Mouse (Mus musculus): Measurements from ENCODE around the gene Slc47a1. TPM values are rescaled to one million over a fixed set of nuclear protein-coding genes. Genes with fewer than 3 reads are reported as not detected.

Gene Slc47a1
- polyA plus RNA-seq, 1 experiment from 2014 or later: 1.3 TPM

- H3K4me3 ChIP-seq (ENCODE audit: low read depth, low read length): no peak overlapping the region
- H3K4me1 ChIP-seq (replicated peaks; ENCODE audit: control insufficient read depth, insufficient read depth): no peaks in the 10 kb centered on the region
- no peak overlapping the region for H3K27ac ChIP-seq (replicated peaks)
- H3K9ac ChIP-seq (ENCODE audit: low read length): no peak overlapping the region
- TF ChIP-seq CTCF (IDR thresholded peaks at IDR 0.05; ENCODE audit: low read depth) (no peak), EP300 (optimal IDR thresholded peaks at IDR 0.05) (no peak)
- no peaks in the 10 kb centered on the region for H3K9me3 ChIP-seq (ENCODE audit: control insufficient read depth, low read length)
- H3K36me3 ChIP-seq (ENCODE audit: control insufficient read depth, insufficient read depth, low read length): no peaks in the 10 kb centered on the region
- no peaks in the 10 kb centered on the region for H3K27me3 ChIP-seq (ENCODE audit: control insufficient read depth, insufficient read depth, low read length)
- no peak overlapping the region for H3K4me2 ChIP-seq (replicated peaks; ENCODE audit: low read depth)
- WGBS: 57% methylated on average over 3 of the region's 3 CpGs
- no peak for DNase-seq (ENCODE audit: low spot score)
- no peak for ATAC-seq (ENCODE audit: low FRiP score, low TSS enrichment)
Measured at GRCm38 (mm10) chr11:61365938-61366337, 12.2 kb downstream of the Slc47a1 start.

GRCm38 (mm10) chr11:61364096-61364495, 14.0 kb downstream of the Slc47a1 start:
- TF ChIP-seq CTCF (IDR thresholded peaks at IDR 0.05; ENCODE audit: low read depth): no peak
- no peak for TF ChIP-seq EP300 (optimal IDR thresholded peaks at IDR 0.05)
- H3K4me2 ChIP-seq (replicated peaks; ENCODE audit: low read depth): no peak overlapping the region
- DNase-seq (ENCODE audit: low spot score) (no peak), ATAC-seq (ENCODE audit: low FRiP score, low TSS enrichment) (no peak)
- H3K27ac ChIP-seq (replicated peaks): no peak overlapping the region
- no peak overlapping the region for H3K9ac ChIP-seq (ENCODE audit: low read length)
- H3K27me3 ChIP-seq (ENCODE audit: control insufficient read depth, insufficient read depth, low read length): no peaks in the 10 kb centered on the region
- H3K4me1 ChIP-seq (replicated peaks; ENCODE audit: control insufficient read depth, insufficient read depth): no peaks in the 10 kb centered on the region
- no peaks in the 10 kb centered on the region for H3K9me3 ChIP-seq (ENCODE audit: control insufficient read depth, low read length)
- 82% methylated on average over 6 of the region's 6 CpGs for WGBS
- H3K36me3 ChIP-seq (ENCODE audit: control insufficient read depth, insufficient read depth, low read length): no peaks in the 10 kb centered on the region
- H3K4me3 ChIP-seq (ENCODE audit: low read depth, low read length): no peak overlapping the region

- ATAC-seq (ENCODE audit: low FRiP score, low TSS enrichment): no peak
- Histone ChIP-seq H3K4me3 (ENCODE audit: low read depth, low read length) (no peak overlapping the region), H3K36me3 (ENCODE audit: control insufficient read depth, insufficient read depth, low read length) (no peaks in the 10 kb centered on the region), H3K27me3 (ENCODE audit: control insufficient read depth, insufficient read depth, low read length) (no peaks in the 10 kb centered on the region), H3K27ac (replicated peaks) (no peak overlapping the region), H3K9ac (ENCODE audit: low read length) (no peak overlapping the region), H3K4me1 (replicated peaks; ENCODE audit: control insufficient read depth, insufficient read depth) (no peaks in the 10 kb centered on the region), H3K4me2 (replicated peaks; ENCODE audit: low read depth) (no peak overlapping the region), H3K9me3 (ENCODE audit: control insufficient read depth, low read length) (no peaks in the 10 kb centered on the region)
- no peak for DNase-seq (ENCODE audit: low spot score)
- TF ChIP-seq EP300 (optimal IDR thresholded peaks at IDR 0.05) (no peak), CTCF (IDR thresholded peaks at IDR 0.05; ENCODE audit: low read depth) (no peak)
- 84% methylated on average over 11 of the region's 11 CpGs for WGBS
Measured at GRCm38 (mm10) chr11:61361515-61362190, 16.5 kb downstream of the Slc47a1 start.

DNA sequence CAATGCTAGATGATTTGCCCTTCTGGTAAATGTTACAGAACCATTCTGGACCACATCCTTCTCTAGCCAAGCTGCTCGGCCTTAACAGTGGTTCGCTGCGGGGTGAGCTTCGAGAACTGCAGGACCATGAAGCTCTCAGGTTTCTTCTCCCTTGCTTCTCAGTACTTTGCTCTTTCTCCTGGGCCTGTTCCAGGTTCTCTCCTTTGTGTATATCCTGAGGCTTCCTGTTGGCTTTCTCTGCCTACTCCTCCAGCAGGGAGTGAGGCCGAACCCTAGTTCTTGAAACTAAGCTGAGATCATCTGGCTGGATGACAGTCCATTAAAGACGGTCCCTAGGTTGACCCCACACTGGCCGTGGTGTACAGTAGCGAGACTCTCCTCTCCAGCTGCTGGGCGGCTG, 21.5 kb downstream of the Slc47a1 start:
- no peaks in the 10 kb centered on the region for H3K4me1 ChIP-seq (replicated peaks; ENCODE audit: control insufficient read depth, insufficient read depth)
- WGBS: 65% methylated on average over 9 of the region's 9 CpGs
- H3K4me3 ChIP-seq (ENCODE audit: low read depth, low read length): no peak overlapping the region
- H3K9ac ChIP-seq (ENCODE audit: low read length): no peak overlapping the region
- H3K4me2 ChIP-seq (replicated peaks; ENCODE audit: low read depth): no peak overlapping the region
- DNase-seq (ENCODE audit: low spot score) (no peak), ATAC-seq (ENCODE audit: low FRiP score, low TSS enrichment) (no peak)
- no peaks in the 10 kb centered on the region for H3K27me3 ChIP-seq (ENCODE audit: control insufficient read depth, insufficient read depth, low read length)
- H3K9me3 ChIP-seq (ENCODE audit: control insufficient read depth, low read length): no peaks in the 10 kb centered on the region
- H3K36me3 ChIP-seq (ENCODE audit: control insufficient read depth, insufficient read depth, low read length): no peaks in the 10 kb centered on the region
- no peak overlapping the region for H3K27ac ChIP-seq (replicated peaks)
- no peak for TF ChIP-seq EP300 (optimal IDR thresholded peaks at IDR 0.05)

DNA sequence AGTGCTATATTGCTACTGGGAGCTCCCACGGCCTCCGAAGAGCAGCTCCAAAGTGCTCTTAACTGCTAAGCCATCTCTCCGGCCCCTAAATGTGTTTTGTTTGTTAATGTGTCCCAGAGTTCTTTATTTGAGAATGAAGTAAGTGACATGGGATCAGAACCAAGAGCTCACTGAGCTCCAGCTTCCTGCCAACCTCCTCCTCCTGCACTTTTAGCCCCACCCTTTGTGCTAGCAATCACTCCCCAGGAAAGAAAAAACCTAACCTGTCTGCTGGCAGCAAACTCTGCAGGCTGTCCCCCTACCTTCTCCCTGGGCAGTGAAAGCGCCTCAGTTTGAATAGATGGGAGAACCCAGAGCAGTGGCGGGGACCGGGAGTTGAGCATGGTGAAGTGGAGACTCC, 22.0 kb downstream of the Slc47a1 start:
- Histone ChIP-seq H3K27ac (replicated peaks) (no peak overlapping the region), H3K27me3 (ENCODE audit: control insufficient read depth, insufficient read depth, low read length) (no peaks in the 10 kb centered on the region), H3K9ac (ENCODE audit: low read length) (0 out of 2 replicates have a peak overlapping the region, but pooled peaks have one; percentile 35), H3K36me3 (ENCODE audit: control insufficient read depth, insufficient read depth, low read length) (no peaks in the 10 kb centered on the region), H3K9me3 (ENCODE audit: control insufficient read depth, low read length) (no peaks in the 10 kb centered on the region), H3K4me3 (ENCODE audit: low read depth, low read length) (no peak overlapping the region), H3K4me1 (replicated peaks; ENCODE audit: control insufficient read depth, insufficient read depth) (no peaks in the 10 kb centered on the region), H3K4me2 (replicated peaks; ENCODE audit: low read depth) (no peak overlapping the region)
- TF ChIP-seq CTCF (IDR thresholded peaks at IDR 0.05; ENCODE audit: low read depth) (no peak), EP300 (optimal IDR thresholded peaks at IDR 0.05) (no peak)
- no peak for ATAC-seq (ENCODE audit: low FRiP score, low TSS enrichment)
- WGBS: 59% methylated on average over 6 of the region's 6 CpGs
- DNase-seq (ENCODE audit: low spot score): no peak

DNA sequence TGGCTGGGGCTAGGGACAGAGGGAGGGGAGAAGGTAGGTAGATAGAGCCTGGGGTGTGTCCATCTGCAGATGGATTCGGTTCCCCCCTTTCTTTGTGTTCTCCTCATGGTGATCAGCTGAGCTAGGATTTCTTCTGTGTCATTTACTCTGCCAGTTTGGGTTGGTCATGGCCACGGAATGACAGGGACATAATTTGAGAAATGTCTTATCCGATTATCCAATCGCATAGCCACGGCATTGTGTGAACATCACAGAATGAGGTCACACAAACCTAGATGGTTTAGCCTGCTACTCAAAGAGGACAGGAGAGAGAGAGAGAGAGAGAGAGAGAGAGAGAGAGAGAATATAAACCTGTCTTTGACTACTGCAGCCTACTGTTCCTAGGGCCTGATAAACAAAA, 22.8 kb downstream of the Slc47a1 start:
- no peaks in the 10 kb centered on the region for H3K9me3 ChIP-seq (ENCODE audit: control insufficient read depth, low read length)
- ATAC-seq (ENCODE audit: low FRiP score, low TSS enrichment) (no peak), DNase-seq (ENCODE audit: low spot score) (no peak)
- H3K4me1 ChIP-seq (replicated peaks; ENCODE audit: control insufficient read depth, insufficient read depth): no peaks in the 10 kb centered on the region
- H3K27me3 ChIP-seq (ENCODE audit: control insufficient read depth, insufficient read depth, low read length): no peaks in the 10 kb centered on the region
- TF ChIP-seq EP300 (optimal IDR thresholded peaks at IDR 0.05) (no peak), CTCF (IDR thresholded peaks at IDR 0.05; ENCODE audit: low read depth) (no peak)
- H3K27ac ChIP-seq (replicated peaks): no peak overlapping the region
- no peak overlapping the region for H3K9ac ChIP-seq (ENCODE audit: low read length)
- no peak overlapping the region for H3K4me3 ChIP-seq (ENCODE audit: low read depth, low read length)
- H3K36me3 ChIP-seq (ENCODE audit: control insufficient read depth, insufficient read depth, low read length): no peaks in the 10 kb centered on the region
- H3K4me2 ChIP-seq (replicated peaks; ENCODE audit: low read depth): no peak overlapping the region
- 83% methylated on average over 5 of the region's 5 CpGs for WGBS

Data from stomach, postnatal 0 days (tissue).